Mouse (Mus musculus) limb, embryonic 12.5 days (tissue): Measurements from ENCODE around the gene Frmpd4. TPM values are rescaled to one million over a fixed set of nuclear protein-coding genes. Genes with fewer than 3 reads are reported as not detected.

Experiments
- ATAC-seq: fragments of 200-750 bp; cut with Nextera tagmentation; 2 replicates; pipeline ENCODE4 v1.8.0; 2017; ENCODE audit warnings: low read depth, moderate TSS enrichment; ENCODE audit not compliant: insufficient number of reproducible peaks, insufficient read depth, low FRiP score, low TSS enrichment
- H3K27ac ChIP-seq: fragments of 300-500 bp; sonication (generic); 2 replicates; pipeline ENCODE4 v1.5.1; 2016; ENCODE audit warnings: mild to moderate bottlenecking, moderate library complexity
- H3K27me3 ChIP-seq: fragments of 300-500 bp; sonication (generic); 2 replicates; pipeline ENCODE4 v1.6.1; 2016; ENCODE audit warnings: mild to moderate bottlenecking, moderate library complexity
- H3K36me3 ChIP-seq: fragments of 300-500 bp; sonication (generic); 2 replicates; pipeline ENCODE4 v1.6.1; 2016; ENCODE audit warnings: mild to moderate bottlenecking, moderate library complexity
- H3K4me1 ChIP-seq: fragments of 300-500 bp; sonication (generic); replicated peaks from 2 replicates; pipeline ENCODE4 v1.6.1; 2016
- H3K4me2 ChIP-seq: fragments of 300-500 bp; sonication (generic); 2 replicates; pipeline ENCODE4 v1.6.1; 2016; ENCODE audit warnings: mild to moderate bottlenecking, moderate library complexity
- H3K4me3 ChIP-seq: fragments of 300-500 bp; sonication (generic); replicated peaks from 2 replicates; pipeline ENCODE4 v1.5.1; 2016; ENCODE audit warnings: mild to moderate bottlenecking
- H3K9ac ChIP-seq: fragments of 300-500 bp; sonication (generic); replicated peaks from 2 replicates; pipeline ENCODE4 v1.6.1; 2016; ENCODE audit warnings: mild to moderate bottlenecking, moderate library complexity
- H3K9me3 ChIP-seq: fragments of 300-500 bp; sonication (generic); 2 replicates; pipeline ENCODE4 v1.6.1; 2016; ENCODE audit warnings: mild to moderate bottlenecking, moderate library complexity
- WGBS: fragments of 180-500 bp; shearing (Covaris S2); methylation state at CpG from one replicate; pipeline ENCODE4 v1.1.7; 2016; 5-methylcytosine and 5-hydroxymethylcytosine counted together
- polyA plus RNA-seq: library from polyadenylated mRNA; unstranded; fragments of >200 nt; fragmentation: Nextera tagmentation; extraction: Ambion mirVana; gene quantifications from 2 replicates; pipeline ENCODE4 v1.2.1, GENCODE M21; 2016

The Frmpd4 gene
- 0.08 and 0.13 TPM in 2 replicates for polyA plus RNA-seq

DNA sequence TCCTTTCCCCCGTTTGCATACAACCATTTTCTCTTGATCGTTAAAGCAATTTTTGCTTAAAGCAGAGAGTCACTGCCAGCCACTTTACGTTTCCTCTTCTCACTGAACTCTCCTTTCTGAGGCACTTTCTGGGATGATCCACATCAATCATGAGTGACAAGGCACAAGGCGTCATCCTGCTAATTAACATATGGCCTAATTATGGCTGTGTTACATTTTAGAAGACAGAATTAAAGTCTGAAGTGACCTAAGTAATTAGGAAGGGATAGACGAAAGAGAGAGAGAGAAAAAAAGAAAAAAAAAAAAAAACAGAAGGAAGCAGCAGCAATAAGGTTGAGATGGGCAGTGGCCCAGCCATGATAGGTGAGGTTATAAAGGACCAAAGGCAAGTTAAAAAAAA, at the start of gene Frmpd4:
Gene Frmpd4, minus strand, starts transcription at position 101 of the 400 bp plus-strand sequence.
- ATAC-seq: no peak
- 71% methylated on average over 5 of the region's 5 CpGs for WGBS

DNA sequence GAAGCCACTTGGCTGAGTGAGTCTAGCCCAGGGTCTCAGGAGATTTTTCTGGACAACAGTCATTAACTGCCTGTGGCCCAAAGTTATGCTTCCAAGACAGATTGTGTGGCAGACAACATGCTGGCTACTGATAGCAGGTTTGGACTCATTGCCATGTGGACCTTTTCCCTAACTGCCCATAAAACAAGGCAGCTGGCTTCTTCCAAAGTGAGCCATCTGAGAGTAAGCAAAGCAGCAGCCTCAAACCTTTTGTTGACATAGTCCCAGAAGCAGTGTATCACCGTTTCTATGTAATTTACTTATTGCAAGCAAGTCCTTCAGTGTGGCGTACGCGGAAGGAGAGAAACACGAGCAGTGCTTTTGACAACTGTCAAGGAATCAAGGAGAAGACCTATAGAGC, 18.2 kb upstream of the Frmpd4 start:
- Histone ChIP-seq H3K27me3 (peaks cover 18% of the 10 kb centered on the region), H3K36me3 (no peaks in the 10 kb centered on the region)
- no peak for ATAC-seq

More for the DNA sequence above, at the start of gene Frmpd4:
- no peak within 1 kb of the TSS for H3K9ac ChIP-seq
- no peaks in the 10 kb centered on the region for H3K9me3 ChIP-seq
- no peaks in the 10 kb centered on the region for H3K4me1 ChIP-seq
- no peaks in the 10 kb centered on the region for H3K36me3 ChIP-seq
- no peak within 1 kb of the TSS for H3K4me2 ChIP-seq
- peaks cover 14% of the 10 kb centered on the region; the same call in 1 of the 2 replicates for H3K27me3 ChIP-seq
- no peak within 1 kb of the TSS for H3K27ac ChIP-seq
- H3K4me3 ChIP-seq: no peak within 1 kb of the TSS

DNA sequence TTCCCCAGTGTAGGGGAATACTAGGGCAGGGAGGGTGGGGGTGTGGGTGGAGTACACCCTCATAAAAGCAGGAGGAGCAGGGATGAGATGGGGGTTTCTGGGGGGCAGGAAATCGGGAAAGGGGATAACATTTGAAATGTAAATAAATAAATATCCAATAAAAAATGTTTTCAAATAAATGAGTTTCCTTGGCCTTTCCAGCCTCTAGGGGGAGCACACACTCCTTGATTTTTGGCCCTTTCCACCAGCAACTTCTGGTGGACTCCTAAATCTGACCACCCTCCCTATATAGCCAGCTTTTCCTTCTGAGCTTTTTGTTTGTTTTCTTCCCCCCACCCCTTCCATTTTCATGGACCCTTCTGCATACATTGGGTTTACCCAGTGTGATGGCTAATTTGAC, 7.3 kb upstream of the Frmpd4 start:
- no peak for ATAC-seq
- peaks cover 9% of the 10 kb centered on the region; the same call in 1 of the 2 replicates for H3K27me3 ChIP-seq
- H3K9ac ChIP-seq: no peak overlapping the region
- no peaks in the 10 kb centered on the region for H3K9me3 ChIP-seq
- 58% methylated on average over 1 of the region's 1 CpGs for WGBS
- H3K36me3 ChIP-seq: no peaks in the 10 kb centered on the region
- no peak overlapping the region for H3K4me3 ChIP-seq
- no peak overlapping the region for H3K27ac ChIP-seq
- no peak overlapping the region for H3K4me2 ChIP-seq
- H3K4me1 ChIP-seq: no peaks in the 10 kb centered on the region

More for the DNA sequence above, 18.2 kb upstream of the Frmpd4 start:
- H3K4me1 ChIP-seq: no peaks in the 10 kb centered on the region
- 68% methylated on average over 5 of the region's 5 CpGs for WGBS
- no peaks in the 10 kb centered on the region for H3K9me3 ChIP-seq
- no peak overlapping the region for H3K27ac ChIP-seq
- no peak overlapping the region for H3K4me2 ChIP-seq
- no peak overlapping the region for H3K4me3 ChIP-seq
- H3K9ac ChIP-seq: no peak overlapping the region

DNA sequence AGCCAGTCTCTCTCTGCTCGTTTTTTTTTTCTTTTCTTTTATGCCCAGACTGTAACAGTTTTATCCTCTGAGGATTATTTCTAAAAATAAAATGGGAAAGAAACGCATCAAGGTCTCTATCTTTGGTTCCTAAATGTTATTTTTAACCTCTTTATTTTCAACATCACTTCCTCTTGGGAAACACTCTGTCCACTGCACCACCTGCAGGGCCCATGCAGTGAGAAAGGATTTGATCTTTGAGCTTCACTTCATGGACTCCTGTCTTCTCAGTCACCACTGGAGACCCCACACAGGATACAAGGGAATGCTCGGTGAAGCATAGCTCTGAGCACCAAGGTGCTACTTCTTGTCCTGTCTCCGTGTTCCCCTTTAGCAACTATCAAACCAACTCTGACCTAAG, 5.2 kb downstream of the Frmpd4 start:
- H3K4me1 ChIP-seq: no peaks in the 10 kb centered on the region
- no peak overlapping the region for H3K9ac ChIP-seq
- H3K27ac ChIP-seq: no peak overlapping the region
- no peak overlapping the region for H3K4me2 ChIP-seq
- H3K36me3 ChIP-seq: no peaks in the 10 kb centered on the region
- 67% methylated on average over 4 of the region's 4 CpGs for WGBS
- no peaks in the 10 kb centered on the region for H3K9me3 ChIP-seq
- peaks cover 15% of the 10 kb centered on the region; the same call in 1 of the 2 replicates for H3K27me3 ChIP-seq
- no peak overlapping the region for H3K4me3 ChIP-seq
- ATAC-seq: no peak

DNA sequence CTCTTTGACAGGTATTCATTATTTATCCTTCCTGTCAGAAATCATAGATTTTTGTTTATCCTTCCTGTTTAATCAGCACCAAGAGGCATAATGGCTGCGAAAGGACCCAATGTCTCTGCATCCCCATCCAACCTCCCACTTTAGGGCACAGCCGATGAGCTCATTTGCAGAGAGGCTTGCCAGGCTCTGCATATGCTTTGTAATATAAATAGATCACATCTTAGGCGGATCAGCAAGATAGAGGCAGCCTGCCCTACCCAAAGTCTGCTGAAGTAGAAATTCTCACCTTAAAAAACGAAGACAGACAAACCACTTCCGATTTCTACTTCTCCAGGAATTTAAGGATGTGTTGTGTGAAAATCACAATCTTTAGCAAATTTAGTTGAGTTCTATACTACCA, 7.8 kb downstream of the Frmpd4 start:
- no peaks in the 10 kb centered on the region for H3K4me1 ChIP-seq
- 0 out of 2 replicates have a peak, but pooled peaks cover 5% of the 10 kb centered on the region for H3K27me3 ChIP-seq
- no peak for ATAC-seq
- no peak overlapping the region for H3K4me3 ChIP-seq
- no peaks in the 10 kb centered on the region for H3K36me3 ChIP-seq
- no peak overlapping the region for H3K4me2 ChIP-seq
- no peak overlapping the region for H3K27ac ChIP-seq
- 78% methylated on average over 5 of the region's 5 CpGs for WGBS
- H3K9ac ChIP-seq: no peak overlapping the region
- H3K9me3 ChIP-seq: no peaks in the 10 kb centered on the region

DNA sequence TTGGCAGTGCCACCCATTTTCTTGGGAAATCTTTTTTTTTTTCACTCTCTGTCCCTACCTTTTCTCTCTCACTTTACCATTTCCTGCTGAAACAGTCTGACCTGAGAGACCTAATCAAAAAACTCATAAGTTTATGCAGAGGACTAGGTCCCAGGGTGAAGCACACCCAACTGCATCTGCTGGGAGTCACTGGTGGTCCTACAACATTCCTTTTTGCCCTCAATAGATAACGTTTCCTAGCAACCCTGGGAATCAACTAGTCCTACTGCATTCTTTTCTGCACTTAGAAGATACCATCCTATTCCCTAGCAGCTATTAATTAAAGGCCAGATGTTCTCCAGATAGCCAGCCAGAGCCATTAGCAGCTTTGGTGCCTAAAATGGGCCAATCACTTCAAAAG, 71.8 kb downstream of the Frmpd4 start:
- H3K27me3 ChIP-seq: no peaks in the 10 kb centered on the region
- H3K36me3 ChIP-seq: no peaks in the 10 kb centered on the region
- no peak for ATAC-seq
- no peaks in the 10 kb centered on the region for H3K4me1 ChIP-seq
- H3K9me3 ChIP-seq: peaks cover 4% of the 10 kb centered on the region; the same call in 1 of the 2 replicates
- H3K9ac ChIP-seq: no peak overlapping the region
- no peak overlapping the region for H3K4me2 ChIP-seq
- 55% methylated on average over 1 of the region's 1 CpGs for WGBS
- H3K27ac ChIP-seq: no peak overlapping the region
- no peak overlapping the region for H3K4me3 ChIP-seq

DNA sequence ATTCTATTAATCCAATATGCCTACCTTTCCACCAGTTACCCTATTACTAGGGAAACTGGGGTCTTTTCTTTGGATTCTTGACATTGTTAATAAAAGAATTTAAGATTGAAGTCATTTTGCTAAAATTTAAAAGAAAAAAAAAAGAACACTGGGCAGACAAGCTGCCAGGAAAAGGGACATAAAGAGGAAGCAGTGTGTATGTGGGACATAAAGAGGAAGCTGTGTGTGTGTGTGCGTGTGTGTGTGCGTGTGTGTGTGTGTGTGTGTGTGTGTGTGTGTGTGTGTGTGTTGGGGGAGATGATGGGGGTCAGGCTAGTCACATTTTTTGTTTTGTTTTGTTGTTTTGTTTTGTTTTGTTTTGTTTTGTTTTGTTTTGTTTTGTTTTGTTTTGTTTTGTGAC, 121.8 kb downstream of the Frmpd4 start:
- H3K9ac ChIP-seq: no peak overlapping the region
- peaks cover 7% of the 10 kb centered on the region for H3K27me3 ChIP-seq
- WGBS: 87% methylated on average over 2 of the region's 2 CpGs
- H3K4me1 ChIP-seq: no peaks in the 10 kb centered on the region
- no peak overlapping the region for H3K4me3 ChIP-seq
- no peaks in the 10 kb centered on the region for H3K36me3 ChIP-seq
- H3K4me2 ChIP-seq: no peak overlapping the region
- no peak overlapping the region for H3K27ac ChIP-seq
- H3K9me3 ChIP-seq: no peaks in the 10 kb centered on the region
- no peak for ATAC-seq

DNA sequence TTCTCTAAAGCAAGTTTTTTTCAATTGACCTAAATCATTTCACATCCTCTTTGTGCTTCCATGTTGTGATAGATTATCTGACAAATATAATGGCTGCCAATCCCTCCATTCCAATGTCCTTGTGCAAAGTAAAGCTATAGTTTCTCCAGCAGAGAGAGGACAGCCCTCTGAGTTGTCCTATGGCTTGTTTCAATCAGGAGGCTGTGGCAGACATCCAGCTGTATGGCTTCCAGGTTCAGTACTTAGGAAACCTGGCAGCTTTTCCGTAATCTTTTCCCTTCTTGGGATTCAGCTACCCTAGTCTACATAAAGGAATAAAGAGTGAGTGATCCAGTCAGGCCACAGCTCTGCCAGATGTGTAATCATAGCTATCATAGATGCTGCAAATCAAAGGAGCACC, 145.8 kb downstream of the Frmpd4 start:
- Histone ChIP-seq H3K9ac (no peak overlapping the region), H3K4me2 (no peak overlapping the region), H3K36me3 (no peaks in the 10 kb centered on the region), H3K27me3 (peaks cover 18% of the 10 kb centered on the region), H3K27ac (no peak overlapping the region), H3K4me1 (no peaks in the 10 kb centered on the region), H3K4me3 (no peak overlapping the region), H3K9me3 (no peaks in the 10 kb centered on the region)
- 92% methylated on average over 1 of the region's 1 CpGs for WGBS
- no peak for ATAC-seq

DNA sequence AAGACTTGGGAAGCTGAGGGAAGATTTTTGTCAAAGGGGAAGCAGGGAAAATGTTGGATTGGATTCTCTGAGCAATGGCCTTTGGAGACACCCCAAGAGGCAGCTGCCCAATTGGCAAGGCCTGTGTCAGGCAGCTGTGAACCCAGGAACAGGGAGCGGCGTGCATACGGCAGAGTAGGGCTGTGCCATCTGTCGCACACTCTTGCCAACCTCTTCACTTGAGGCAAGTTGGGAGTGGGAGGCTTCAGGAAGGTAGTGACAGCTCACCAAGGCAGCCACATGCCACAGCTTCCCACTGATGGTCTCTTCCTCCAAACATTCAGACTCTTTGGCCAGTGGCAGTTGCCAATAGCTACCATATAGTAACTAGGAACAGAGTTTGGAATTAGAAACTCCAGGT, 147.2 kb downstream of the Frmpd4 start:
- no peak for ATAC-seq
- H3K27ac ChIP-seq: no peak overlapping the region
- peaks cover 26% of the 10 kb centered on the region for H3K27me3 ChIP-seq
- no peak overlapping the region for H3K4me3 ChIP-seq
- no peak overlapping the region for H3K9ac ChIP-seq
- H3K9me3 ChIP-seq: no peaks in the 10 kb centered on the region
- no peak overlapping the region for H3K4me2 ChIP-seq
- no peaks in the 10 kb centered on the region for H3K4me1 ChIP-seq
- no peaks in the 10 kb centered on the region for H3K36me3 ChIP-seq
- 85% methylated on average over 4 of the region's 4 CpGs for WGBS

DNA sequence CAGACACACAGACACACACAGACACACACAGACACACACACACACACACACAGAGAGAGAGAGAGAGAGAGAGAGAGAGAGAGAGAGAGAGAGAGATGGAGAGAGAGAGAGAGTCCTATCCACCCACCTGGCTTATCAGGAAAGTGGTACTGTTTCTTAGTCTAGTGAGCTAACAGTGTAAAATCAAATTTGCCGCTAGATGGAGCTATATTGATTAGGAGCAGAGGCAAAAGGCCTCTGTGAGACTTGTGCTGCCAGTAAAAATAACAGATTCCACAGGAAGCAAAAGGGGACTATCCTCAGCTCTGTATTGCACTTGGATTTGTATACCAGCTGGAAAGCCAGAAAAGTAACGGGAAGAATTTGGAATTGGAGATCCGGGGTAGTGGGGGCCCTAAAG, 161.6 kb downstream of the Frmpd4 start:
- Histone ChIP-seq H3K4me2 (no peak overlapping the region), H3K27me3 (peaks cover 10% of the 10 kb centered on the region; the same call in 1 of the 2 replicates), H3K4me1 (no peaks in the 10 kb centered on the region), H3K4me3 (no peak overlapping the region), H3K27ac (no peak overlapping the region), H3K36me3 (no peaks in the 10 kb centered on the region), H3K9ac (no peak overlapping the region), H3K9me3 (no peaks in the 10 kb centered on the region)
- WGBS: 25% methylated on average over 3 of the region's 3 CpGs
- no peak for ATAC-seq

DNA sequence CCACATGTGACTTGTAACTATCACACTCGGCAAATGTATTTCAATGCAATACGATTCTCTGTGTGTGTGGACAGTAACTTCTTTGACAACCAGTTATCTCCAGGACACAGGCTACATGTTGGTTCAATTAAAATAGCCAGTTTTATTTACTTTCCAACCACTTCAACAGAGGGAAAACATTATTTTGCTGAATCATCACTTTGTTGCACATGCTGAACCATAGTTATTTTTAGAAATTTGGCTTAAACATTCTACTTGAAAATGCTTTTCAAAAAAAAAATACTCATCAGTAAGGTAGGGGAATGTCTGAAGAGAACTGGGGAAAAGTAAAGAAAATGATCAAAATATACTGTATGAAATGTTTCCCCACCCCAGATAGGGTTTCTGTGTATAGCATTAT, 173.5 kb downstream of the Frmpd4 start:
- Histone ChIP-seq H3K4me3 (no peak overlapping the region), H3K4me2 (no peak overlapping the region), H3K27me3 (no peaks in the 10 kb centered on the region), H3K4me1 (no peaks in the 10 kb centered on the region), H3K9me3 (no peaks in the 10 kb centered on the region), H3K9ac (no peak overlapping the region), H3K27ac (no peak overlapping the region), H3K36me3 (no peaks in the 10 kb centered on the region)
- 85% methylated on average over 2 of the region's 2 CpGs for WGBS
- no peak for ATAC-seq

DNA sequence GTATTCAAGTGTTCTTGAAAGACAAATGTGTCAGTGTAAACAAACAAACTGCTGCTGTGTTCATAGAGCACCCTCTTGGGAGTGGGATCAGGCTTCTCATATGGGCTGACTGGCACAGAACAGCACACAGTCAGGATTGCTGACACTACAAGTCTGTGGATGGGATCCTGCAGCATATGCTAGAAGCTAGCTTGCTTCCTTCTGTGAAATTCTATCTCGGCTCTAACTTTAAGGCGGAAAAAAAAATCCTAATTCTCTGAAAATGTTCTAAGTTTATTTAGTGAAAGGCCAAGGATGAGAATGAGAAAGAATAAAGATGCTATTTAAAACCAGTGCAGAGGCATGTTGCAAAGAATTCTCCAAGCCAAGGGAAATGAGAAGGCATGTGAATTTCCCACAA, 226.6 kb downstream of the Frmpd4 start:
- H3K36me3 ChIP-seq: no peaks in the 10 kb centered on the region
- H3K9ac ChIP-seq: no peak overlapping the region
- no peak overlapping the region for H3K4me3 ChIP-seq
- H3K27ac ChIP-seq: no peak overlapping the region
- WGBS: 89% methylated on average over 2 of the region's 2 CpGs
- peaks cover 30% of the 10 kb centered on the region for H3K27me3 ChIP-seq
- H3K4me2 ChIP-seq: no peak overlapping the region
- no peaks in the 10 kb centered on the region for H3K9me3 ChIP-seq
- no peaks in the 10 kb centered on the region for H3K4me1 ChIP-seq
- ATAC-seq: no peak
